ENCODE assay signal across 1 mouse cellular context in the genomic region with DNA sequence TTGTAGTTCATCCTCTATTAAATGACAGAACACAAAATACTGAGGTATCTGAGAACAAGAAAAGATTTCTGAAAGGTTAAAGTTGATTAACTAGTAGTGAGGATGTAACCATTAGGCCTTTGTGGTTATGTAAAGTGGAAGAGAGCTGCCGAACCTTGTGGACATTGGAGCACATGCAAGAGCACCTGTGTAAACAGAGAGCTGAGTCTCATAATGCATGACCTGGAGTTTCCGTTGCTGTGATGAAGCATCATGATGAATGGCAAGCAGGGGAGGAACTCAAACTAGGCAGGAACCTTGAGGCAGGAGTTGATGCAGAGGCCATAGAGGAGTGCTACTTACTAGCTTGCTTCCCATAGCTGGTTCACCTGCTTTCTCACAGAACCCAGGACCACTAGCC.
A peak's percentile ranks its signal among the peaks of the same experiment; 100 is the strongest.
TF ChIP-seq lines count a peak whose summit lies in the region.

No protein-coding gene starts in this region.

TF ChIP-seq in CH12.LX, 34 proteins besides CTCF, POLR2A, EP300 and RAD21 (continued from another document):
- TF ChIP-seq MAX (IDR thresholded peaks at IDR 0.05; ENCODE audit: low read length) (peak; percentile 92), POLR2AphosphoS2 (IDR thresholded peaks at IDR 0.05; ENCODE audit: low read depth, low read length) (no peak), RCOR1 (conservative IDR thresholded peaks at IDR 0.05; ENCODE audit: low read depth, low read length) (no peak), NRF1 (IDR thresholded peaks at IDR 0.05; ENCODE audit: low read depth, low read length) (no peak), ZMIZ1 (IDR thresholded peaks at IDR 0.05; ENCODE audit: low read depth, low read length) (no peak), ELF1 (IDR thresholded peaks at IDR 0.05; ENCODE audit: low read depth, low read length) (0 out of 2 replicates have a peak, but pooled peaks have one; percentile 9), SMC3 (IDR thresholded peaks at IDR 0.05; ENCODE audit: low read depth, low read length) (no peak), USF2 (conservative IDR thresholded peaks at IDR 0.05; ENCODE audit: low read depth, low read length) (no peak), ETS1 (conservative IDR thresholded peaks at IDR 0.05; ENCODE audit: low read depth, low read length) (peak; percentile 94), MAZ (IDR thresholded peaks at IDR 0.05; ENCODE audit: low read depth, low read length) (no peak), PAX5 (IDR thresholded peaks at IDR 0.05; ENCODE audit: low read length) (no peak), JUND (conservative IDR thresholded peaks at IDR 0.05; ENCODE audit: low read depth, low read length) (peak; percentile 91), JUN (IDR thresholded peaks at IDR 0.05; ENCODE audit: insufficient read depth, low read depth, low read length) (peak; percentile 95), USF1 (IDR thresholded peaks at IDR 0.05; ENCODE audit: low read depth, low read length) (no peak), ZNF384 (IDR thresholded peaks at IDR 0.05; ENCODE audit: low read depth, low read length) (no peak), UBTF (IDR thresholded peaks at IDR 0.05; ENCODE audit: low read depth, low read length) (no peak), ZC3H11A (IDR thresholded peaks at IDR 0.05; ENCODE audit: low read depth, low read length) (no peak), CHD1 (IDR thresholded peaks at IDR 0.05; ENCODE audit: low read depth, low read length) (no peak), MXI1 (IDR thresholded peaks at IDR 0.05; ENCODE audit: low read depth, low read length) (no peak; the same call in 1 of the 2 replicates)
TF ChIP-seq in CH12.LX: peak in this region for 11.
